8 mouse cellular contexts compared by ENCODE assay signal in the genomic region with DNA sequence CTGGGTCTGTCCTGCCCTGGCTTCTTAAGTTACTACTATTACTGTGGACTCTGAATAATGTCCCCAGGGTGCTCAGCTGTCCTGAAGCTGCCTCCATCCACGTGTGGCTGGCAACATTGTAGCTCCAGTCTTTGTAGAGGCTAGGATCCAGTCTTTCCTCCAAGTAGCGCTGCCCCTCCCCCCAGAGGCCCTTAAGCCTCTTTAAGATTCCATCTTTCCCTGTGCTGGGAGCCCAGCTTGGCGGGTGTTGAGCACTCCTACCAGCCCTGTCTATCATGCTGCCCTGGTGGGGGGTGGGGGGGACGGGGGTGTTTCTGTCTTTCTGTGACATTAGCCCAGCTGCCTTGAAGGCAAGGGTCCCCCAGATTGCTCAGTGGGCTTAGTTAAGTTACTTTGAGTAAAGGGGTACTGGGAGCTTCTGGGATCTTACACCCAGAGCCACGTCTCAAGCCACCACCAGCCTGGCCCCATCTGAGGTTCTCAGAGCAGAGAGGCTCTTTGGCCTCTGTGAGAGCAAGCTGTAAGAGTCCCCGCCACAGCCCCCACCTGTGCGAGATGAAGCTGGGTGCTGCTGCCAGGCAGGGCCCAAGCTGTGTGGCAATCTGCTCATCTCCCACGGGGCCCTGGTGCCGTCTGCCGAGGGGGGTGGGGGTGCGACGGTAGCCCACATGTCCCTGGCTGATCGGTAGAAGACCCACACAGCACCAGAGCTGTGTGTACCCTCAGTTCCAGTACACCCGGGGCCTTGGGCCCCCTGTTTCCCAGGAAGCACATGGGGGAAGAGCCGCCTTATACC. TPM values are rescaled to one million over a fixed set of nuclear protein-coding genes. Genes with fewer than 3 reads are reported as not detected.
DNase-seq lines count a peak whose midpoint lies in the region; ATAC-seq and TF ChIP-seq lines count a peak whose summit lies in the region.

No protein-coding gene starts in this region.

- no peak for TF ChIP-seq CTCF in E14TG2a.4 (conservative IDR thresholded peaks at IDR 0.05; ENCODE audit: low read length)

- intact Hi-C loops in heart, postnatal 14 days (cut with DNase I), result no loop called here

- H3K4me2 ChIP-seq in embryonic facial prominence, embryonic 13.5 days, result peak overlapping the region; percentile 12; the same call in 1 of the 2 replicates

- H3K27me3 ChIP-seq in heart, embryonic 10.5 days (ENCODE audit: insufficient read depth, poor library complexity, severe bottlenecking), result no peaks in the 10 kb centered on the region
- no peaks in the 10 kb centered on the region for H3K27me3 ChIP-seq in E14TG2a.4 (ENCODE audit: insufficient read depth, low read length)
- no peaks in the 10 kb centered on the region for H3K27me3 ChIP-seq in embryonic facial prominence, embryonic 13.5 days

- no peaks in the 10 kb centered on the region for H3K9me3 ChIP-seq in heart, embryonic 10.5 days
- H3K9me3 ChIP-seq in E14TG2a.4 (ENCODE audit: low read length), result no peaks in the 10 kb centered on the region
- H3K9me3 ChIP-seq in embryonic facial prominence, embryonic 13.5 days, result no peaks in the 10 kb centered on the region

- H3K27ac ChIP-seq in heart, embryonic 10.5 days, result peak overlapping the region; percentile 86
- H3K27ac ChIP-seq in embryonic facial prominence, embryonic 13.5 days, result peak overlapping the region; percentile 86

- H3K9ac ChIP-seq in embryonic facial prominence, embryonic 13.5 days, result no peak overlapping the region

- H3K4me1 ChIP-seq in heart, embryonic 10.5 days, result peaks cover 100% of the 10 kb centered on the region
- H3K4me1 ChIP-seq in E14TG2a.4 (replicated peaks; ENCODE audit: low read depth, low read length), result peaks cover 100% of the 10 kb centered on the region
- peaks cover 95% of the 10 kb centered on the region for H3K4me1 ChIP-seq in embryonic facial prominence, embryonic 13.5 days

- H3K36me3 ChIP-seq in heart, embryonic 10.5 days, result peaks cover 36% of the 10 kb centered on the region
- peaks cover 98% of the 10 kb centered on the region for H3K36me3 ChIP-seq in E14TG2a.4 (ENCODE audit: insufficient read depth, low read length)
- peaks cover 18% of the 10 kb centered on the region; the same call in 1 of the 2 replicates for H3K36me3 ChIP-seq in embryonic facial prominence, embryonic 13.5 days

- 0 out of 2 replicates have a peak overlapping the region, but pooled peaks have one; percentile 19 for H3K4me3 ChIP-seq in heart, embryonic 10.5 days
- H3K4me3 ChIP-seq in E14TG2a.4 (replicated peaks; ENCODE audit: low read length), result peak overlapping the region; percentile 49
- no peak overlapping the region for H3K4me3 ChIP-seq in embryonic facial prominence, embryonic 13.5 days

- WGBS in heart, embryonic 10.5 days, result 56% methylated on average over 15 of the region's 15 CpGs
- 50% methylated on average over 15 of the region's 15 CpGs for WGBS in embryonic facial prominence, embryonic 13.5 days

- no peak for ATAC-seq in embryonic facial prominence, embryonic 13.5 days (ENCODE audit: insufficient number of reproducible peaks, insufficient read depth, low FRiP score, low TSS enrichment, low read depth)

- DNase-seq in heart, embryonic 10.5 days (ENCODE audit: low spot score), result no peak
- DNase-seq in heart, postnatal 14 days, result no peak
- peak; percentile 78 to 84 for DNase-seq in layer of hippocampus, postnatal 10 days (ENCODE audit: low spot score in 2 of 2)
- DNase-seq in right cerebral cortex, postnatal 14 days, result peak; percentile 73
- no peak for DNase-seq in kidney, adult 8-10 months
- DNase-seq in gastrocnemius, postnatal 25 days, result no peak

RNA-seq across cellular contexts. Expression of a gene that starts 31.7 kb away (rescaled TPM):
- 106 and 125 TPM in 2 replicates for polyA plus RNA-seq in heart, embryonic 10.5 days (2016; fragmentation: Nextera tagmentation; extraction: Ambion mirVana)
- total RNA-seq in heart, postnatal 14 days (2021), result 1 to 10 TPM; 3.2 to 6.4 TPM
- 98.6 and 111 TPM in 2 replicates for polyA plus RNA-seq in embryonic facial prominence, embryonic 13.5 days (2015; fragmentation: Nextera tagmentation; extraction: Ambion mirVana)
- total RNA-seq in layer of hippocampus, postnatal 10 days (2021), result 1 to 10 TPM; 2.5 to 4.2 TPM
- 1 to 10 TPM; 1.0 to 1.3 TPM for total RNA-seq in gastrocnemius, postnatal 25 days (2021)

Comparison
In these comparisons a context has a peak if more than half of its experiments do, and no peak if none do; other contexts are left out.
1. DNase-seq: peak in layer of hippocampus, postnatal 10 days (2 of 2) and right cerebral cortex, postnatal 14 days (single experiment); none in heart, embryonic 10.5 days (single experiment), heart, postnatal 14 days (0 of 2), kidney, adult 8-10 months (0 of 2) and gastrocnemius, postnatal 25 days (single experiment).